Mouse (Mus musculus): Measurements from ENCODE around the gene Acad11. TPM values are rescaled to one million over a fixed set of nuclear protein-coding genes. Genes with fewer than 3 reads are reported as not detected.
A peak's percentile ranks its signal among the peaks of the same experiment; 100 is the strongest.

Gene Acad11
- total and polyA plus RNA-seq, 2 experiments from 2014 or later: 17.4 to 58.5 TPM

DNA sequence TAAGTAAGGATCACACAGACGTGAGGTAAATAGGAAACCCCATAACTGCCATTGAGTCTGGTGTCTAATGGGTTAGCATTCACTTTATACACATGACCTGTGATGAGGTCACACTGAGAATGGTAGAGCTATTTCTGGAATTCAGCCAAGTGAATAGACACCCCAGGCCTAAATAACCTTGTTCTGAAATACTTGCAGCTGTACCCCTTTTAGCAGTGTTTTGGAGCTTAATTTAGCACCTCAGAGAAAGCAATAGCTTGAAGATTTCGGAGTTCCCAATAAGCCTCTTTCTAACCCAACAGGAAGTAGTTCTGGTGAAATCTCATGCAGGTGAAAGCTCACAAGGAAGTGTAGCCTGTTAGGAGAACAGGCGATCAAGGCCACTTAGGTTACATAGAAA lies 63.7 kb downstream of the Acad11 start, which contains the start of gene Ackr4:
TSS of gene Ackr4 (minus strand) at position 101 of the 400 bp plus-strand sequence.
- Histone ChIP-seq H3K9me3 (replicated peaks; ENCODE audit: control insufficient read depth, low read length) (no peaks in the 10 kb centered on the region), H3K36me3 (replicated peaks; ENCODE audit: control insufficient read depth, insufficient read depth, low read length) (peaks cover 14% of the 10 kb centered on the region; the same call in 1 of the 2 replicates), H3K4me1 (ENCODE audit: control insufficient read depth, insufficient read depth) (no peaks in the 10 kb centered on the region), H3K27ac (ENCODE audit: low read depth) (no peak within 1 kb of the TSS), H3K4me2 (ENCODE audit: low read depth, low read length) (no peak within 1 kb of the TSS), H3K4me3 (ENCODE audit: low read depth, low read length) (no peak within 1 kb of the TSS), H3K27me3 (ENCODE audit: control insufficient read depth, insufficient read depth, low read length) (no peaks in the 10 kb centered on the region), H3K9ac (replicated peaks; ENCODE audit: low read depth, low read length) (no peak within 1 kb of the TSS)
- DNase-seq (ENCODE audit: low spot score): no peak
- TF ChIP-seq CTCF (IDR thresholded peaks at IDR 0.05; ENCODE audit: low read depth): no peak
- TF ChIP-seq EP300 (IDR thresholded peaks at IDR 0.05; ENCODE audit: low read depth): no peak
- ATAC-seq (ENCODE audit: insufficient read depth, low read depth): no peak
- 65% methylated on average over 3 of the region's 3 CpGs for WGBS

- TF ChIP-seq CTCF (IDR thresholded peaks at IDR 0.05; ENCODE audit: low read depth) (no peak), EP300 (IDR thresholded peaks at IDR 0.05; ENCODE audit: low read depth) (no peak)
- no peak overlapping the region for H3K4me3 ChIP-seq (ENCODE audit: low read depth, low read length)
- WGBS: 88% methylated on average over 2 of the region's 2 CpGs
- H3K9me3 ChIP-seq (replicated peaks; ENCODE audit: control insufficient read depth, low read length): no peaks in the 10 kb centered on the region
- no peak overlapping the region for H3K27ac ChIP-seq (ENCODE audit: low read depth)
- ATAC-seq (ENCODE audit: insufficient read depth, low read depth): no peak
- H3K4me1 ChIP-seq (ENCODE audit: control insufficient read depth, insufficient read depth): no peaks in the 10 kb centered on the region
- DNase-seq (ENCODE audit: low spot score): no peak
- no peaks in the 10 kb centered on the region for H3K27me3 ChIP-seq (ENCODE audit: control insufficient read depth, insufficient read depth, low read length)
- no peak overlapping the region for H3K9ac ChIP-seq (replicated peaks; ENCODE audit: low read depth, low read length)
- peaks cover 14% of the 10 kb centered on the region; the same call in 1 of the 2 replicates for H3K36me3 ChIP-seq (replicated peaks; ENCODE audit: control insufficient read depth, insufficient read depth, low read length)
- H3K4me2 ChIP-seq (ENCODE audit: low read depth, low read length): no peak overlapping the region
Observed at GRCm38 (mm10) chr9:104128110-104128509, 64.9 kb downstream of the Acad11 start.

DNA sequence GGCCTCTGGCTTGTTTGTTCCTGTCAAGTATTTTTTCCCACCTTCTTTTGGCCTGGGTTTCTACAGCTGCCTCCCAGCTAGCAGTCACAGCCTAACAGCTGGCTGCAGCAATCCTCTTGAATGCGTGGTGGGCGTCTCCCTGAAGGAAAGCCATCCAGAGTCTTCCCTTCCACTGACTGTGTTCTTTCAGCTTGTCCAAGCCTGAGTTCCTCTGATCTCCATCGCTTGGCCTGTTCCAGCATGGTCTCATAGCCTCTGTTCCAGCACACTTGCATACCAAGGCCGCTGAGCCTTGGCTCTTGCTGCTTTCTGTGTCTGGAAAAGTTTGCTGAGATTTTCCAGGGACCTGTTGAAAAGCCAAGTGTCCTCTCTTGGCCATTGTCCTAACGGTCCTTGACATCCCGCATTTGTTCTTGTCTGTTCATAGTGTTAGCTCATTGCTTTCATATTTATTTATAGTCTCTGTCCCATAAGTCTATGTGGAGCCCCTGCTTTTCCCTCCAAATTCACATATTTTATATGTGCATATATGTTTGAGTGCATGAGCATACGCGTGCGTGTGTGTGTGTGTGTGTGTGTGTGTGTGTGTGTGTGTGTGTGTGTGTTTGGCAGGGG lies 67.1 kb downstream of the Acad11 start:
- no peak overlapping the region for H3K4me2 ChIP-seq (ENCODE audit: low read depth, low read length)
- H3K27ac ChIP-seq (ENCODE audit: low read depth): no peak overlapping the region
- 55% methylated on average over 9 of the region's 9 CpGs for WGBS
- ATAC-seq (ENCODE audit: insufficient read depth, low read depth): peak; percentile 68; the same call in 1 of the 2 replicates
- H3K4me3 ChIP-seq (ENCODE audit: low read depth, low read length): no peak overlapping the region
- no peaks in the 10 kb centered on the region for H3K4me1 ChIP-seq (ENCODE audit: control insufficient read depth, insufficient read depth)
- TF ChIP-seq EP300 (IDR thresholded peaks at IDR 0.05; ENCODE audit: low read depth) (no peak), CTCF (IDR thresholded peaks at IDR 0.05; ENCODE audit: low read depth) (no peak)
- DNase-seq (ENCODE audit: low spot score): peak; percentile 23
- H3K27me3 ChIP-seq (ENCODE audit: control insufficient read depth, insufficient read depth, low read length): no peaks in the 10 kb centered on the region
- H3K9me3 ChIP-seq (replicated peaks; ENCODE audit: control insufficient read depth, low read length): no peaks in the 10 kb centered on the region
- H3K9ac ChIP-seq (replicated peaks; ENCODE audit: low read depth, low read length): no peak overlapping the region
- H3K36me3 ChIP-seq (replicated peaks; ENCODE audit: control insufficient read depth, insufficient read depth, low read length): peaks cover 6% of the 10 kb centered on the region; the same call in 1 of the 2 replicates

DNA sequence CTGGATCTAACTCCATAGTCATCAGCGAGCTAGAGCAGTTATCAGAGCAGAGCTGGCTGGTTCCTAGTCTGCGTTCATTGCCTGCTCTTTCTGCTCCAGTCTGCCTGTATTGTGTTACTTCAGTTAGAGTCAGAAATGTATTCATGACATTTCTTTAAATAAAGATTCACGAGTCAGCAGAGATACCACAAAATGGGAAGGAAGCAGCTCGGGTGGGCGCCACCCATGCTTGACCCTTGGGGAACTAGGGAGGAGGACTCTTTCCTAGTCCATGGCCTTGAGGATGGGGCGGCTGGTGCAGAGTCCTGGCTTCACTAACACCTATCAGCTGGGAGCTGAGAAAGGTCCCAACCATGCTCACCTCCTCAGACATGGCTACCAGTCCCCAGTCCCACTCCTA lies 77.2 kb downstream of the Acad11 start:
- Histone ChIP-seq H3K27me3 (ENCODE audit: control insufficient read depth, insufficient read depth, low read length) (no peaks in the 10 kb centered on the region), H3K4me2 (ENCODE audit: low read depth, low read length) (no peak overlapping the region), H3K9ac (replicated peaks; ENCODE audit: low read depth, low read length) (no peak overlapping the region), H3K9me3 (replicated peaks; ENCODE audit: control insufficient read depth, low read length) (no peaks in the 10 kb centered on the region), H3K36me3 (replicated peaks; ENCODE audit: control insufficient read depth, insufficient read depth, low read length) (no peaks in the 10 kb centered on the region), H3K4me3 (ENCODE audit: low read depth, low read length) (no peak overlapping the region), H3K4me1 (ENCODE audit: control insufficient read depth, insufficient read depth) (no peaks in the 10 kb centered on the region), H3K27ac (ENCODE audit: low read depth) (no peak overlapping the region)
- TF ChIP-seq CTCF (IDR thresholded peaks at IDR 0.05; ENCODE audit: low read depth) (no peak), EP300 (IDR thresholded peaks at IDR 0.05; ENCODE audit: low read depth) (no peak)
- WGBS: 73% methylated on average over 6 of the region's 6 CpGs
- DNase-seq (ENCODE audit: low spot score): no peak
- ATAC-seq (ENCODE audit: insufficient read depth, low read depth): no peak

DNA sequence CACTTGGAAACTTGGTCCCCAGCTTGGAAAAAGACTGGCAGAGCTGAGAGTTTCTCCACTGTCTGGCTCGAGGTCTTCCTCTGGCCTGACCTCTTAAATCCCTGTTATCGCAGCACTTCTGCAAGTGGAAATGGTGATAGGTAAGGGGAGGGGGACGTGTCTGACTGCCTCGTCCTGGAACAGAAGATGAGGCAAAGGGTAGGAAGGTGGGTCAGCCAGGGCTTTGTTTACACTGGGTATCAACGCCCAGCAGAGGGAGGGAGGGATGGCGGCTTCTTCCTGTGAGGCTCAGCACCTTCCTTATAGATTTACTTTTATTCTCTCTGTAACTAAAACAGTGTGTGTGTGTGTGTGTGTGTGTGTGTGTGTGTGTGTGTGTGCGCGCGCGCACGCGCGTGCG lies 79.6 kb downstream of the Acad11 start:
- TF ChIP-seq EP300 (IDR thresholded peaks at IDR 0.05; ENCODE audit: low read depth) (no peak), CTCF (IDR thresholded peaks at IDR 0.05; ENCODE audit: low read depth) (no peak)
- Histone ChIP-seq H3K27me3 (ENCODE audit: control insufficient read depth, insufficient read depth, low read length) (no peaks in the 10 kb centered on the region), H3K27ac (ENCODE audit: low read depth) (no peak overlapping the region), H3K4me3 (ENCODE audit: low read depth, low read length) (no peak overlapping the region), H3K4me1 (ENCODE audit: control insufficient read depth, insufficient read depth) (no peaks in the 10 kb centered on the region), H3K9ac (replicated peaks; ENCODE audit: low read depth, low read length) (no peak overlapping the region), H3K9me3 (replicated peaks; ENCODE audit: control insufficient read depth, low read length) (no peaks in the 10 kb centered on the region), H3K4me2 (ENCODE audit: low read depth, low read length) (no peak overlapping the region), H3K36me3 (replicated peaks; ENCODE audit: control insufficient read depth, insufficient read depth, low read length) (no peaks in the 10 kb centered on the region)
- 0 out of 2 replicates have a peak, but pooled peaks have one; percentile 13 for ATAC-seq (ENCODE audit: insufficient read depth, low read depth)
- 64% methylated on average over 14 of the region's 14 CpGs for WGBS
- no peak for DNase-seq (ENCODE audit: low spot score)
